Mouse (Mus musculus): ENCODE data around the gene Eif4b. TPM values are rescaled to one million over a fixed set of nuclear protein-coding genes. Genes with fewer than 3 reads are reported as not detected.

The Eif4b gene
- polyA plus RNA-seq, 1 experiment from 2014 or later: 77.6 TPM

Other genes starting within 250 kb of the Eif4b start
- gene Krt1, start 223.0 kb upstream of the Eif4b start, polyA plus RNA-seq (2014; fragmentation: Nextera tagmentation; extraction: Ambion mirVana): 8.3 and 12.3 TPM in 2 replicates
- gene Krt77, start 204.1 kb upstream of the Eif4b start, polyA plus RNA-seq (2014; fragmentation: Nextera tagmentation; extraction: Ambion mirVana): 0.24 and 0.44 TPM in 2 replicates
- not detected in 2 replicates for gene Krt76, start 180.9 kb upstream of the Eif4b start, polyA plus RNA-seq (2014; fragmentation: Nextera tagmentation; extraction: Ambion mirVana)
- 0.09 and 0.12 TPM in 2 replicates for gene Krt4, start 149.0 kb upstream of the Eif4b start, polyA plus RNA-seq (2014; fragmentation: Nextera tagmentation; extraction: Ambion mirVana)
- 0.24 TPM in 2 replicates for gene Krt79, start 133.4 kb upstream of the Eif4b start, polyA plus RNA-seq (2014; fragmentation: Nextera tagmentation; extraction: Ambion mirVana)
- 0.08 TPM in 1 of 2 replicates, not detected in the other for gene Krt78, start 119.5 kb upstream of the Eif4b start, polyA plus RNA-seq (2014; fragmentation: Nextera tagmentation; extraction: Ambion mirVana)
- 0.49 and 1.4 TPM in 2 replicates for gene Krt8, start 69.3 kb upstream of the Eif4b start, polyA plus RNA-seq (2014; fragmentation: Nextera tagmentation; extraction: Ambion mirVana)
- gene Krt18, start 45.6 kb upstream of the Eif4b start, polyA plus RNA-seq (2014; fragmentation: Nextera tagmentation; extraction: Ambion mirVana): 0.61 and 0.75 TPM in 2 replicates
- gene Tns2, start 26.6 kb downstream of the Eif4b start, polyA plus RNA-seq (2014; fragmentation: Nextera tagmentation; extraction: Ambion mirVana): 4.3 and 9.5 TPM in 2 replicates
- 59.6 and 61.8 TPM in 2 replicates for gene Spryd3, start 62.5 kb downstream of the Eif4b start, polyA plus RNA-seq (2014; fragmentation: Nextera tagmentation; extraction: Ambion mirVana)
- 0.74 and 1.7 TPM in 2 replicates for gene Igfbp6, start 70.6 kb downstream of the Eif4b start, polyA plus RNA-seq (2014; fragmentation: Nextera tagmentation; extraction: Ambion mirVana)
- gene Soat2, start 76.8 kb downstream of the Eif4b start, polyA plus RNA-seq (2014; fragmentation: Nextera tagmentation; extraction: Ambion mirVana): not detected in 2 replicates
- gene Zfp740, start 129.5 kb downstream of the Eif4b start, polyA plus RNA-seq (2014; fragmentation: Nextera tagmentation; extraction: Ambion mirVana): 38.2 and 52.9 TPM in 2 replicates
- 28.7 and 36.5 TPM in 2 replicates for gene Csad, start 131.0 kb downstream of the Eif4b start, polyA plus RNA-seq (2014; fragmentation: Nextera tagmentation; extraction: Ambion mirVana)
- gene Itgb7, start 158.2 kb downstream of the Eif4b start, polyA plus RNA-seq (2014; fragmentation: Nextera tagmentation; extraction: Ambion mirVana): 0.55 and 1.6 TPM in 2 replicates
- 4.3 and 6.9 TPM in 2 replicates for gene Rarg, start 183.7 kb downstream of the Eif4b start, polyA plus RNA-seq (2014; fragmentation: Nextera tagmentation; extraction: Ambion mirVana)
- gene Gm9918, start 196.8 kb downstream of the Eif4b start, polyA plus RNA-seq (2014; fragmentation: Nextera tagmentation; extraction: Ambion mirVana): not detected in 2 replicates
- gene Mfsd5, start 205.7 kb downstream of the Eif4b start, polyA plus RNA-seq (2014; fragmentation: Nextera tagmentation; extraction: Ambion mirVana): 54.0 and 55.1 TPM in 2 replicates
- gene Espl1, start 222.5 kb downstream of the Eif4b start, polyA plus RNA-seq (2014; fragmentation: Nextera tagmentation; extraction: Ambion mirVana): 3.4 and 4.4 TPM in 2 replicates

Measured in neural tube, embryonic 14.5 days (tissue).